Mouse (Mus musculus): ENCODE results near the gene Yipf4.

Gene Yipf4

DNA sequence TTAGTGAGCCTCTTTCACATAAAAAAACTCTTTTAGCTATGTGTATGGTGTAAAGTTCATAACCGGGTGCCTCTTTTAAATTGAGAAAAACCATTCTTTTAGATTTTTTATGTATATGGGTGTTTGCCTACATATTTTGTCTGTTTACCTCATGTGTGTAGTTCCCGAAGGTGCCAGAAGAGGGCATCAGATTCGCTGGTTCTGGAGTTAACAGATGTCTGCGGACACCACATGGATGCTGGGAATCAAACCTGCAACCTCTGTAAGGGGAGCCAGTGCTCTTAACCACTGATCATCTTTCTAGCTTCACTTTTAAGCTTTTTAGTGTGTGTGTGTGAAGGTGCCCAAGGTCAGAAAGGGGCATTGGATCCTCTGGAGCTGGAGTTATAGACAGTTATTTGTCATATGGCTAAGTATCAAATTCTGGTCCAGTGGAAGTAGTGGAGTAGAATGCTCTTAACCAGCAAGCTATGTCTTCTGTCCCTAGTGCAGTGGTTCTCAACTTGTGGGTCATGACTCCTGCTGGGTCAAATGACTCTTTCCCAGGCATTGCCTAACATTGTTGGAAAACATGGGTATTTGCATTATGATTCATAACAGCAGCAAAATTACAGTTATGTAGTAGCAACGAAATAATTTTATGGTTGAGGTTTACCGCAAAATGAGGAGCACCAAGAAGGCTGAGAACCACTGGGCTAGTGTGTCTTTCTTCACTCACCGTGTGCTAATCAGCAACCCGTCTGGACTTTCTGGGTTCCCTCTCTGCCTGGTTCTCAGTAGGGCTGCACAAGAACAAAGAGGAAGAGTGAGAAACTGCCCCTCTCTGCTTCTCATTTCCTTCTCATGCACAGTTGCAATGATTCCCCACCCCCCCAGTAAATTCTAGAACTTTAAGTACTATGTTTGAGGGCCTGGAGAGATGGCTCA, 33.8 kb downstream of the Yipf4 start:
- in situ Hi-C loops (cut with MboI; ENCODE audit: unreplicated experiment in 2 of 2) = no loop called here

DNA sequence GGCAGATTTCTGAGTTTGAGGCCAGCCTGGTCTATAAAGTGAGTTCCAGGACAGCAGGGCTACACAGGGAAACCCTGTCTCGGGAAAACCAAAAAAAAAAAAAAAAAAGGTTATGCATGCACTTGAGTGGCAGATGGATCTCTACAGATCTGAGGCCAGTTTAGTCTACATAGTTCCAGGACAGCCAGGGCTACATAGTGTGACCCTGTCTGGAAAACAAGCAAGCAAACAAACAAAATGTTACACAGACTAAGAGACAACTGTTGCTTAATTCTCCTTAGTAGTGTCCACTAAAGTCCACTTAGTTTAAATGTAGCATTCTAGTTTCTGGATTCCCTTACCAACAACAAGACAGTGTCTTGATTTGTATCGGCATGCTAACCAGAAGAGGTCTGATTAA, 36.8 kb downstream of the Yipf4 start:
- in situ Hi-C loops (cut with MboI; ENCODE audit: unreplicated experiment in 2 of 2) = no loop called here

- in situ Hi-C loops (cut with MboI; ENCODE audit: unreplicated experiment in 2 of 2) = no loop called here
Observed at GRCm38 (mm10) chr17:74526806-74527653, 37.7 kb downstream of the Yipf4 start.

GRCm38 (mm10) chr17:74527729-74528607, 38.7 kb downstream of the Yipf4 start, which contains the start of gene Birc6:
Birc6 (plus strand) TSS chr17:74528295.
- in situ Hi-C loops (cut with MboI; ENCODE audit: unreplicated experiment in 2 of 2) = no loop called here

- in situ Hi-C loops (cut with MboI; ENCODE audit: unreplicated experiment in 2 of 2) = no loop called here
Observed at GRCm38 (mm10) chr17:74528648-74529532, 39.6 kb downstream of the Yipf4 start.

DNA sequence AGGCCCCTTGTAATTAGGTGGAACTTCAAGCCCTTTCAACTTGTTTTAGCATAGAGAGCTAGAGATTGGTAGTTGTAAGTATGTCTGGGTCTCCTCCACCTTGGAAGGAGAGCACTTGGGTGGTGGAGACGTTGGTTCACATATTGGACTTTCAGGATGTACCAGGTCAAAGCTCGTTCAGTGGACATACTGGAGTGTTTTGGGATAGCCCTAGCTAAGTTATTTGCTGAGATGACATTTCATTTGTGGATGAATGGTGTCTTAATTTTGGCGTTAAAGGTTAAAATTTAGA, 40.2 kb downstream of the Yipf4 start:
- in situ Hi-C loops (cut with MboI; ENCODE audit: unreplicated experiment in 2 of 2) = no loop called here

DNA sequence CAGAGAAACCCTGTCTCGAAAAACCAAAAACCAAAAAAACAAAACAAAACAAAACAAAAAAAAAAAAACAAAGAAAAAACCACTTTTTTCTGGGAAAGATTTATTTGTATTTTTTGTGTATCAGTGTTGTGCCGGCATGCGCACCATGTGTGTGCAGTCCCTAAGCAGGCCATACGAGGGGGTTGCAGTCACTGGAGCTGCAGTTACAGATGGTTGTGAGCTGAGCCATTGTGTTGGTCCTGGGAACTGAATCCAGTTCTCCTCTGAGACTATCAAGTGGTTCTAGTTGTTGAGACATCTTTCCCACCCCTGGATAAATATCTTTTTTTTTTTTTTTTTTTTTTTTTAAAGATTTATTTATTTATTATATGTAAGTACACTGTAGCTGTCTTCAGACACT, 45.7 kb downstream of the Yipf4 start:
- in situ Hi-C loops (cut with MboI; ENCODE audit: unreplicated experiment in 2 of 2) = no loop called here

GRCm38 (mm10) chr17:74537526-74537925, 48.2 kb downstream of the Yipf4 start:
- in situ Hi-C loops (cut with MboI; ENCODE audit: unreplicated experiment in 2 of 2) = no loop called here

DNA sequence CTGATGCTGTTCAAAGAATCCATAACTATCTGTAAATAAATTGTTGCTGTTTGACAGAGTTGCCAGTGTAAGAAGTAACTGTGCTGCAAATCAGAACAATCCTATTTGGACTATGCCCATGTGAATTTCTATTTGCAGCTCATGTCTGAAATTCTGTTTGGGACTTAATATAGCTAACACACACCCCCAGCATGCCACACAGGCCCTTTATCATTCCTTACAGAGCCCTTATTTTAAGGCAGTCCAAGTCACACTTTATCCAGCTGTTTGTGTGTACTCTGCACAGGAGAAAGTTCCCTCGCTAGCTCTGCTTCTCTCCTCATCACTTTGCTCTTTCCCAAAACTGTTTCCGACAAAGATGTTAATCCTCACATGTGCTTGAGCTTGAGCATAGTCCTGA, 54.3 kb downstream of the Yipf4 start:
- in situ Hi-C loops (cut with MboI; ENCODE audit: unreplicated experiment in 2 of 2) = no loop called here
